Mouse (Mus musculus): ENCODE data around the gene Trim65.
"Not testable (repeated sequence)": the region's sequence is repeated elsewhere in the genome, so short reads cannot be mapped to it uniquely, and the experiment has no call there.

Gene Trim65

DNA sequence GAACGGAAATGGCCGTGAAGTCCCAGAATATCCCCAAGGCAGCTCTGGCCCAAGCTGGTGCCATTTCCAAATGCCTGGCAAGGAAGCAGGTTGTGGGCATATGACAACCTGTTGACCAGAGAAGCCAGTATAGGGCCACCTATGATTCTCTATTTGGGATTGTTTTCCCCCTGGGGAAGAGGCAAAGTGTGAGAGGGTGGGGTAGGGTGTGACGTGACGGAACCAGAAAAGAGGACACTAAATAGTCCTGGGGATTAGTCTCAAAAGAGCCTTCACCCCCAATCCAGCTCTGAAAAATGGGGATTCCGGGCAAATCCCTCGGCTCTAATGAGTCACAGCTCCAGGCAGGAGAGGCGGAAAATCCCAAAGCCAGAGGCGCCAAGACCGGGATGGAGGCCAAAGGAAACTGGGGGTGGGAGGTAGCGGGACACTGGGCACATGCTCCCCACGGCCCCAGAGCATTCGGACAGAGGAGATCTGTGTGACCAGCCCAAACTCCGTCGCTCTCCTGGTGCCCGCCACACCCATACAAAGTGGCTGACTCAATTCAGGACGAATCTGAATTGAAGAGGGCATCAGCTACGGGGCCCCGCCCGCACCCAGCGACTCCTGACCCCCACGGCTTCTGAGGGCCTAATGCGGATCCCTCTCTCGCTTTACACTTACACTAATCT, 22.3 kb downstream of the Trim65 start:
- DNase-seq (ENCODE audit: low read depth, low spot score), result no peak

- DNase-seq (ENCODE audit: low read depth, low spot score), result no peak
These were observed 23.1 kb downstream of the Trim65 start for GRCm38 (mm10) chr11:116107777-116108285.

GRCm38 (mm10) chr11:116106963-116107776, 23.8 kb downstream of the Trim65 start:
- DNase-seq (ENCODE audit: low read depth, low spot score), result peak; percentile 32

DNA sequence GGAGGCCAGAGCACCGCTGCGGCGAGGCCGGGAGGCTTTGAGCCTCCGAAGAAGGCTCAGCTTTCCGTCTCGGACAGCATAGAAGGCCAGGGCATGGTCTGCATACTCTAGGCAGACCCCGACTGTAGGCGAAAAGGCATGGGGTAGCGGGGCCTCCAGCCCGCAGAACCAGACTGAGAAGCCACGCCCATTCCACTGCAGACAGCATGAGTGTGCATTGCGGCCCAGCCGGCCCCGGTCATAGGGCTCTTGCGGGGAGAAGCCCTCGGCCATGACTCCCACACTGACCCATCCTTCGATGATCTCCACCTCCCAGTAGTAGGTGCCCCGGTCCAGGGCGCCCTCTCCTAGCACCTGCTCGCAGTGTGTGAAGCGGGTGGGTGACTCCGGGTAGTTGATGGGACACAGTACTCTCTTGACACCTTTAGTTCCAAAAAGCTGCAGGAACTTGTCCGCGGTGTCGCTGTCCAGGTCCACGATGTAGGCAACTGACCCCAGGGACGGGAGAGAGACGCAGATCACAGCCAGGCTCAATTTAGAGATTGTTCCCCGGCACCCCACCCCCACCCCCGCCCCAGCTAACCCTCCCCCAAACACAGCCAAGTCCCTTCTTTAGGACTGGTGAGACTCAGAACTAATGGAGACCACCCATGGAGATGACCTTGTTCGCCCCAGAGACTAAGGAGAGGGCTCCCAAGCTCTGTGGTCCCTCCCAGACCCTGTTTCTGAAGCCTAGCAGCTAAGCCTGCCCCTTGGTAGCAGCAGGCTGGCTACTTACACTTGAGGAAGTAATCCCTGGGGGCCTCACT, 24.6 kb downstream of the Trim65 start:
- no peak for DNase-seq (ENCODE audit: low read depth, low spot score)

DNA sequence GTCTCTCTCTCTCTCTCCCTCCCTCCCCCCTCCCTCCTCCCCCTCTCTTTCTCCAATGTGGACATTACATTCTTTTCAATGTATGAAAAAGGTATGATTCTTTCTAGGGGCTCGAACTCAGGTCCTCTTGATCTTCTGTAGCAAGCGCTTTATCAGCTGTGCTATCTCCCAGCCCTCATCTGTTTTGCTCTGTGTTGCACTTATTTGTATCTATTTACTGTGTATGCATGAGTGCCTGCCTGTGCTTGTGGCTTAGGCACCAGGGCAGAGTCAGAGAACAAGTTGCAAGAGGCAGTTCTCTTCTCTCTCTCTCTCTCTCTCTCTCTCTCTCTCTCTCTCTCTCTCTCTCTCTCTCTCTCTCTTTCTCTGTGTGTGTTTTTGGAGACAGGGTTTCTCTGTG, 25.9 kb downstream of the Trim65 start:
- DNase-seq (ENCODE audit: low read depth, low spot score), result peak; percentile 22

DNA sequence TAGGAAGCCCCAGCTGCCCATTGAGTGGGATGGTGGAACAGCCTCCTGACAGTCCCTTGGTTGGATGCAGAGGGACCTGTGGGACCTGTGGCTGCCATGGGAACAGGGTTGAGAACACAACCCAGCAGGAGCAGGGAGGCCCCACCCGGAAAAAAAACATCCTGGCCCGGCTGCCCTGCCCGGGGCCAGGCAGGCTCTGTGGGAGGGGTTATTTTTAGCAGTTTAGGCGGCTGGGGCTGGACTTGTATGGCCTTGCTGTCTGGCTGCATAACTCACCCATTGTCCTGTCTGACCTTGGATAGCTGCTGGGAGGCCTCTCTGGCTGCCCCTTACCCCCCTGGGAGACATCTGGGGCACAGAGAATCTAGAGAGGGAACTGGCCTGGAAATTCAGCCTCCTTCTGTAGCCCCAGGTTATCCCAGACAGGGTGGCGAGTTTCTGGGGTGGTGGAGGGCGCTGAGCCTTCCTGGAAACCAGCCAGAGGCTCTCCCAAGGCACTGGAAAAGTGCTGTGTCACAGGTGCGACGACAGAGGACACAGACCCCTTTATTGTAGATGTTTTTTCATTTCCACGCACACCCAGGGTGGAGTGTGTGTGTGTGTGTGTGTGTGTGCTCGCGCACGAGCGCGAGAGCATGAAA, 26.8 kb downstream of the Trim65 start:
- no peak for DNase-seq (ENCODE audit: low read depth, low spot score)

DNA sequence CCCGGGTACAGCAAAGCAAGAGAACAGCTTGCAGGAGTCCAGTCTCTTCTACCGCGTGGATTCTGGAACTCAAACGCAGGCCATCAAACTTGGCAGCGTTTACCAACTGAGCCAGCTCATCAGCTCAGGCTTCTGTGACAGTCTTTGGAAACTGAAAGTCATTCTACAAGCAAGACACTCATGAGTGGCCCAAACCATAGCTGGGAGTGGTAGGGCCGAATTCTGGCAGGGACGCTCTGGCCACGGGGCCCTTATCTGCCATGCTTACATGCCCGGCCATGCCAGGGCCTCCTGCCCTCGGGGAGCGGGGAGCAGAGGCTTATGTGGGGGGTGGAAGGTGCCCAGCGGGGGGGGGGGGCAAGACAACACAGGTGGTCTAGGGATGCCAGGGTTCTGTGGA, 27.4 kb downstream of the Trim65 start:
- no peak for DNase-seq (ENCODE audit: low read depth, low spot score)

- no peak for DNase-seq (ENCODE audit: low read depth, low spot score)
These were observed 28.5 kb downstream of the Trim65 start for GRCm38 (mm10) chr11:116102472-116102871.

- DNase-seq (ENCODE audit: low read depth, low spot score), result no peak
These were observed 29.0 kb downstream of the Trim65 start for GRCm38 (mm10) chr11:116101931-116102381.

DNA sequence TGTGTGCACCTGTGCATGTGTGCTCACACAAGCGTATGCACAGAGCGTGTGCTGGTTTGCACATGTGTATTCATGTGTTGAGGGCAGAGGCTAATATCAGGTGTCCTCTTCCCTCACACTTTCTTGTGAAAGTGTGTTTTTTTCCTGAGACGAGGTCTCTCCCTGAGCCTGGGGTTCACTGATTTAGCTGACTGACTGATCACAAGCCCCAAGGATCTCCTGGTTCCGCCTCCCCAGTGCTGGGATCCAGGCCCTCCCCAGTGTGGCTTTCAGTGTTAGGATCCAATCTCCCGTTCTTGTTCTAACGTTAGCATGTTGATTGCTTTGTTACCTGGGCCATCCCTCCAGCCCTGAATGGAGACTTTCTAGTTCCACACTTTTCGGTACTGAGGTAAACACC, 30.1 kb downstream of the Trim65 start:
- no peak for DNase-seq (ENCODE audit: low read depth, low spot score)

DNA sequence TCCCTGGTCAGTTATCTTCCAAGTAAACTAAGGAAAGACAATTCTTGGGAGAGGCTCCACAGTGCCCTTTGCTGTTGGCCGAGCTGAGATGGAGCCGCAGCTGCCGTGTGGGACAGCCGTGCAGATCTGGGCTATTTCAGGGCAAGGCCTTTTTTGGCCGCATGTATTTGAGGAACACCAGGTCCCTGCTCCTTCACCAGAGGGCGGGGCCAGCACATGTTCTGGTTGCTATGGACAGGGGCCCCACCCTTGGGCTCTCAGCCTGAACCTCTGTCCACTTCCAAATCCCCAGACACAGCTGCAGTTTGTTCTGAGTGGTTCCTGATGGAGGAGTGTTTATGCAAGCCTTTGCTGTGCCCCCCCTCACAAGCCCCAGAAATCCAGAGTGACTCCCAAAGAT, 30.5 kb downstream of the Trim65 start:
- DNase-seq (ENCODE audit: low read depth, low spot score), result no peak

DNA sequence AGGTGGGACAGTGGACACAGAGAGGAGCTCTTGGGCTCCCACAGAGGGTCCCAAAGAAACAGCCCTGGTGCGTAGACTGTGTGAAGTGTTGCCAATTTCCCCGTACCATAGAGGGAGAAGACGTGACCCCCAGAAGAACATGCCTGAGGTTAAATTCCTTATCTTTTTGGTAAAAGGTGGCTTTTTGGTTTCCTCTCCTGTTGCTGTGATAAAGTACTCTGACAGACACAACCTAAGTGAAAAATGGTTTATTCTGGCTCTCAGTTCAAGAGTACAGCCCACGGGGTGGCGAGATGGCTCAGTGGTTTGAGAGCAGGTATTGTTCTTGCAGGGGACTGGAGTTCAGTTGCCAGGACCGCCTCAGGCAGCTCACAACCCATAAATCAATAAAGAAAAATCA, 31.5 kb downstream of the Trim65 start:
- DNase-seq (ENCODE audit: low read depth, low spot score), result no peak

DNA sequence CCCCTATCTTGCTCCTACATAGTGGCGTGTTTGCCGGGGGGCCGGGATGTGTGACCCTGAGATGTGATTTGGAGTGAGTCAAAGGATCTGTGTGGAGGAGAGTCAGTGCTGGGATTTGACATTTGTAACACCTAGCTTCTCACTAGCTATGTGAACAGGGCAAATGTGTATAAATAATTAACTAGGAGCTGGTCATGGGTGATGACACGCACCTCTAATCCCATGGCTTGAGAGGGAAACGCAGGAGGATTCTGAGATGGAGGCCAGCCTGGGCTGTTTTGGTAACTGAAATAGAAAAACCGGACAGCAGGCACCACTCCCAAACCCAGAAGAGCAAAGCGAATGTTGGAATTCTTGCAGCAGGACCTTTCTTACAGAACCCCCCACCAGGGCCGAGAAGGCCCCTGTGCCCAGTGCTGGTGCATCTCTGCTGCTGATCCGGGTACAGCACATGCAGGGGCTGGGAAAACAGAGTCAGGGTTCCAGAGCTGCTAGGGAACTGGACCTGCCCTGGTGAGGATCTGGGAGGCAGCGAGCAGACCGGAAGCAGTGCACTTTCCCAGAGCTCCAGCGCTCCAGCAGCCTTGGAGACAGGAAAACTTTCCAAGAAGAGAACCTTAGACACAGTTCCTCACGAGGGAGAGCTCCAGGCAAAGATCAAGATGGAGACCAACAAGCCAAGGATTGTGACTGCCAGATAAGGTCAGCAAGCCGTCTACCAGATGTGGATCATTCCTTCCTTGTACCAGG, 32.0 kb downstream of the Trim65 start:
- DNase-seq (ENCODE audit: low read depth, low spot score), result no peak

GRCm38 (mm10) chr11:116096213-116097108, 34.5 kb downstream of the Trim65 start:
- peak; percentile 56 for DNase-seq (ENCODE audit: low read depth, low spot score)

GRCm38 (mm10) chr11:116095573-116095972, 35.4 kb downstream of the Trim65 start:
- DNase-seq (ENCODE audit: low read depth, low spot score), result no peak

DNA sequence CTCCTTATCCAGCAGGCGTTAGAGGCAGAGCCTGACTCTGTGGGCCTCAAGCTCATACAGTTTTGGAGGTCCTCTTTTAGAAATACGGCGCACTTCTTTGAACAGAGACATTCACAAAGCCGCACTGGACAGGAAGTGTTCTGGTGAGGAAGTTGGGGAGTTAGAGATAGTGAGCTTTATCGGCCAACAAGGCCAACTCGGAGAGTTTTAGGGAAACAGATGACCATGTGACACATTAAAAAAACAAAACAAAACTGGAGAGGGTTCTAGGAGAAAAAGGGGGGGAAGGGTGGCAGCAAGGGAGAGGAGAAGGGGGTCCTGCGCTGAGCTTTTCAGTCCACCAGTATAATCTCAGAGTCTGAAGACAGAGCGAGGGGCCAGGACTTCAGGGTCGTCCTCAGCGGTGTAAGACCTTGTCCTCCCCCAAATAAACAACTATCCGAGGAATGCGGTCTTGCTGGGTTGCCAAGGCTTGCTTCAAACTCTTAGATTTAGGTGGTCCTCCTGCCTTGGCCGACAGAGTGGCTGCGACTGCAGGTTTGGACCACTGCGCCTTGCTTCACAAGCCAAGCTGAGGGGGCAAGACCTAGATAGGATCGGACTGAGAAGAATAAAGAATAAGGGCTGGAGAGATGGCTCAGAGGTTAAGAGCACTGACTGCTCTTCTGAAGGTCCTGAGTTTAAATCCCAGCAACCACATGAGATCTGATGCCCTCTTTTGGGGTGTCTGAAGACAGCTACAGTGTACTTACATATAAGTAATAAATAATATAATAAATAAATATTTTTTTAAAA, 37.0 kb downstream of the Trim65 start:
- DNase-seq (ENCODE audit: low read depth, low spot score), result no peak

GRCm38 (mm10) chr11:116092959-116093358, 38.0 kb downstream of the Trim65 start:
- not testable (repeated sequence) for DNase-seq (ENCODE audit: low read depth, low spot score)

GRCm38 (mm10) chr11:116091591-116091990, 39.3 kb downstream of the Trim65 start:
- no peak for DNase-seq (ENCODE audit: low read depth, low spot score)

GRCm38 (mm10) chr11:116089545-116089944, 41.4 kb downstream of the Trim65 start:
- no peak for DNase-seq (ENCODE audit: low read depth, low spot score)
